Mouse (Mus musculus): ENCODE data around the gene Pgk1. TPM values are rescaled to one million over a fixed set of nuclear protein-coding genes. Genes with fewer than 3 reads are reported as not detected.

Gene Pgk1
- polyA plus RNA-seq, 1 experiment from 2014 or later = 438 TPM

Other genes starting within 250 kb of the Pgk1 start
- 60.2 and 68.9 TPM in 2 replicates for gene Magt1, start 175.2 kb upstream of the Pgk1 start, polyA plus RNA-seq (2014; fragmentation: Nextera tagmentation; extraction: Ambion mirVana)
- 312 and 369 TPM in 2 replicates for gene Cox7b, start 171.4 kb upstream of the Pgk1 start, polyA plus RNA-seq (2014; fragmentation: Nextera tagmentation; extraction: Ambion mirVana)
- gene Atp7a, start 159.8 kb upstream of the Pgk1 start, polyA plus RNA-seq (2014; fragmentation: Nextera tagmentation; extraction: Ambion mirVana) = 30.0 and 31.7 TPM in 2 replicates
- 0.36 and 0.38 TPM in 2 replicates for gene Tlr13, start 43.9 kb upstream of the Pgk1 start, polyA plus RNA-seq (2014; fragmentation: Nextera tagmentation; extraction: Ambion mirVana)
- gene Taf9b, start 34.1 kb downstream of the Pgk1 start, polyA plus RNA-seq (2014; fragmentation: Nextera tagmentation; extraction: Ambion mirVana) = 11.6 and 13.3 TPM in 2 replicates
- not detected in 2 replicates for gene Fnd3c2, start 68.3 kb downstream of the Pgk1 start, polyA plus RNA-seq (2014; fragmentation: Nextera tagmentation; extraction: Ambion mirVana)

All from embryonic facial prominence, embryonic 11.5 days (tissue).